Mouse (Mus musculus) testis, adult 2 months (tissue): ENCODE data around the gene Ppm1l.

ENCODE experiments used
- CTCF ChIP-seq: fragments of 200-500 bp; IDR thresholded peaks from 2 replicates; pipeline ENCODE4 v1.5.1; 2012; ENCODE audit warnings: low read depth, mild to moderate bottlenecking, inconsistent platforms, low read length, moderate library complexity; ENCODE audit not compliant: control insufficient read depth, insufficient read depth, insufficient replicate concordance
- POLR2A ChIP-seq: fragments of 200-500 bp; IDR thresholded peaks from 2 replicates; pipeline ENCODE4 v1.6.1; 2012; ENCODE audit warnings: low read depth, mild to moderate bottlenecking, inconsistent platforms, low read length, moderate library complexity; ENCODE audit not compliant: control insufficient read depth

DNA sequence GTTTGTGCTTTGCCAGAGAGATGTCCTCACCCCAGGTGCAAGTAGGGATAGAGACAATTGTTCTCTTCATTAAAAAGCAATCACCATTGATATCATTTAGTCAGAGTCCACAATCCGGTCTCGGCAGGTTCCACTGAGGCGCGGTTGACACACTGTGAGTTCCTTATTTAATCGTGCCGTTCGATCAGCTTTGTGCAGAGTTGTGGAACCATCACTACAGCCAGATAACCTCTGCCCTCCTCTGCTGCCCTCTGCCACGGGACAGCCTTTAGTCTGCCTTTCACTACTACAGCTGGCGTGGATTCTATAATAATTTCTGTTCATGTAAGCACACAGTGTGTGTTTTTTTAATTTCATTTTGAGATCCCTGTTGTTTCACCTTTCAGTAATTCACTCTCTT lies 17.2 kb downstream of the Ppm1l start:
- TF ChIP-seq POLR2A (no peak), CTCF (no peak)
